Comparison of ENCODE assay signal across 8 mouse cellular contexts in the genomic region with DNA sequence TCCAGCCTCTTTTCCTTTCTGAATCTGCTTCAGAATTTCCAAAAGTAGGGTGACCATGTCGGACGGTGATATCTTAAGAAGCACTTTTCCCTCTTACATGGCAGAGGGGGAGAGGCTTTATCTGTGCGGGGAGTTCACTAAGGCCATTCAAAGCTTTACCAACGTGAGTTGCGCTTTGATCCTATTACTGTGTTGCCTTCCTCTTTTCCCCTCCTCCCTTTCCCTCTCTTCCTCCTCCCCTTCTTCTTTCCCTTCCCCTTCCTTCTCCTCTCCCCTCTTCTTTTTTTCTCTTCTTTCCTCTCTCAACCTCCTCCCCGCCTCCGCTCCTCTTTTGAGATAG. TPM values are rescaled to one million over a fixed set of nuclear protein-coding genes. Genes with fewer than 3 reads are reported as not detected.
DNase-seq lines count a peak whose midpoint lies in the region; ATAC-seq and TF ChIP-seq lines count a peak whose summit lies in the region.

No protein-coding gene starts in this region.

- DNase-seq in layer of hippocampus, adult 2 months (ENCODE audit: low spot score in 2 of 2) = no peak
- no peak for DNase-seq in layer of hippocampus, adult 11-12 months (ENCODE audit: low spot score)
- DNase-seq in embryonic facial prominence, embryonic 11.5 days (ENCODE audit: low spot score) = no peak
- DNase-seq in midbrain, postnatal 0 days (ENCODE audit: low spot score) = no peak
- no peak for DNase-seq in gastrocnemius, adult 18-20 months (ENCODE audit: low spot score)
- DNase-seq in cerebellum, postnatal 36 days = no peak
- no peak for DNase-seq in cerebellum, adult 8-10 months

- TF ChIP-seq CTCF in layer of hippocampus, adult 2 months (conservative IDR thresholded peaks at IDR 0.05) = no peak
- TF ChIP-seq CTCF in midbrain, postnatal 0 days (IDR thresholded peaks at IDR 0.05) = no peak

- 26% methylated on average over 7 of the region's 7 CpGs for WGBS in embryonic facial prominence, embryonic 11.5 days
- 27% methylated on average over 7 of the region's 7 CpGs for WGBS in intestine, embryonic 15.5 days
- 26% methylated on average over 7 of the region's 7 CpGs for WGBS in midbrain, postnatal 0 days

- H3K4me1 ChIP-seq in embryonic facial prominence, embryonic 11.5 days (ENCODE audit: control insufficient read depth, insufficient read depth, low read length) = no peaks in the 10 kb centered on the region
- peaks cover 6% of the 10 kb centered on the region for H3K4me1 ChIP-seq in intestine, embryonic 15.5 days (replicated peaks)
- H3K4me1 ChIP-seq in midbrain, postnatal 0 days (ENCODE audit: insufficient read depth, low read length) = peaks cover 3% of the 10 kb centered on the region; the same call in 1 of the 2 replicates

- no peaks in the 10 kb centered on the region for H3K36me3 ChIP-seq in embryonic facial prominence, embryonic 11.5 days (replicated peaks; ENCODE audit: control insufficient read depth, insufficient read depth, low read depth, low read length)
- no peaks in the 10 kb centered on the region for H3K36me3 ChIP-seq in intestine, embryonic 15.5 days
- H3K36me3 ChIP-seq in midbrain, postnatal 0 days (ENCODE audit: insufficient read depth, low read length) = no peaks in the 10 kb centered on the region

- peak overlapping the region; percentile 85 for H3K27ac ChIP-seq in layer of hippocampus, adult 2 months
- H3K27ac ChIP-seq in embryonic facial prominence, embryonic 11.5 days (replicated peaks; ENCODE audit: low read depth, low read length) = peak overlapping the region; percentile 22; the same call in 1 of the 2 replicates
- no peak overlapping the region for H3K27ac ChIP-seq in intestine, embryonic 15.5 days
- peak overlapping the region; percentile 77 for H3K27ac ChIP-seq in midbrain, postnatal 0 days (ENCODE audit: low read depth, low read length)

- H3K4me3 ChIP-seq in layer of hippocampus, adult 2 months = peak overlapping the region; percentile 57
- peak overlapping the region; percentile 40 for H3K4me3 ChIP-seq in embryonic facial prominence, embryonic 11.5 days (ENCODE audit: low read depth, low read length)
- peak overlapping the region; percentile 39 for H3K4me3 ChIP-seq in intestine, embryonic 15.5 days (replicated peaks)
- H3K4me3 ChIP-seq in midbrain, postnatal 0 days (ENCODE audit: low read depth, low read length) = peak overlapping the region; percentile 42

- no peaks in the 10 kb centered on the region for H3K27me3 ChIP-seq in embryonic facial prominence, embryonic 11.5 days (ENCODE audit: control insufficient read depth, insufficient read depth, low read length)
- H3K27me3 ChIP-seq in intestine, embryonic 15.5 days (replicated peaks) = no peaks in the 10 kb centered on the region
- no peaks in the 10 kb centered on the region for H3K27me3 ChIP-seq in midbrain, postnatal 0 days (ENCODE audit: insufficient read depth, low read length)

- H3K4me2 ChIP-seq in embryonic facial prominence, embryonic 11.5 days (ENCODE audit: low read depth, low read length) = peak overlapping the region; percentile 67
- H3K4me2 ChIP-seq in intestine, embryonic 15.5 days (replicated peaks) = peak overlapping the region; percentile 85
- peak overlapping the region; percentile 60 for H3K4me2 ChIP-seq in midbrain, postnatal 0 days (ENCODE audit: low read depth, low read length, poor library complexity, severe bottlenecking)

- H3K9me3 ChIP-seq in embryonic facial prominence, embryonic 11.5 days (replicated peaks; ENCODE audit: control insufficient read depth, low read length) = no peaks in the 10 kb centered on the region
- no peaks in the 10 kb centered on the region for H3K9me3 ChIP-seq in intestine, embryonic 15.5 days
- H3K9me3 ChIP-seq in midbrain, postnatal 0 days (ENCODE audit: low read length) = no peaks in the 10 kb centered on the region

- peak overlapping the region; percentile 50 for H3K9ac ChIP-seq in embryonic facial prominence, embryonic 11.5 days (replicated peaks; ENCODE audit: low read length)
- H3K9ac ChIP-seq in intestine, embryonic 15.5 days = peak overlapping the region; percentile 43
- peak overlapping the region; percentile 48 for H3K9ac ChIP-seq in midbrain, postnatal 0 days (replicated peaks; ENCODE audit: low read length, poor library complexity, severe bottlenecking)

- ATAC-seq in embryonic facial prominence, embryonic 11.5 days (replicated peaks; ENCODE audit: insufficient number of reproducible peaks, low FRiP score, low TSS enrichment, low read depth) = no peak
- ATAC-seq in intestine, embryonic 15.5 days = peak; percentile 60; the same call in 1 of the 2 replicates
- no peak; the same call in 1 of the 2 replicates for ATAC-seq in midbrain, postnatal 0 days (ENCODE audit: low FRiP score)

RNA-seq across cellular contexts. Expression of gene Ttc25, which starts 0.3 kb away (rescaled TPM):
- total RNA-seq in layer of hippocampus, adult 2 months (2021) = 1 to 10 TPM; 1.3 to 1.7 TPM
- 0.79 and 1.4 TPM in 2 replicates for polyA plus RNA-seq in embryonic facial prominence, embryonic 11.5 days (2014; fragmentation: Nextera tagmentation; extraction: Ambion mirVana)
- polyA plus RNA-seq in intestine, embryonic 15.5 days (2015; fragmentation: Nextera tagmentation; extraction: Ambion mirVana) = 0.19 and 0.20 TPM in 2 replicates
- 0.33 and 0.71 TPM in 2 replicates for total RNA-seq in midbrain, postnatal 0 days (2014; rRNA removed)
- 0.96 and 1.4 TPM in 2 replicates for polyA plus RNA-seq in midbrain, postnatal 0 days (2015; fragmentation: Nextera tagmentation; extraction: Ambion mirVana)
- total RNA-seq in gastrocnemius, adult 18-20 months (2021) = under 1 TPM; 0.33 to 0.48 TPM

RNA-seq across cellular contexts. Expression of gene Acly, which starts 17.9 kb away (rescaled TPM):
- total RNA-seq in layer of hippocampus, adult 2 months (2021) = 100 to 1,000 TPM; 103 to 117 TPM
- polyA plus RNA-seq in embryonic facial prominence, embryonic 11.5 days (2014; fragmentation: Nextera tagmentation; extraction: Ambion mirVana) = 200 and 210 TPM in 2 replicates
- polyA plus RNA-seq in intestine, embryonic 15.5 days (2015; fragmentation: Nextera tagmentation; extraction: Ambion mirVana) = 146 and 153 TPM in 2 replicates
- total RNA-seq in midbrain, postnatal 0 days (2014; rRNA removed) = 207 and 228 TPM in 2 replicates
- polyA plus RNA-seq in midbrain, postnatal 0 days (2015; fragmentation: Nextera tagmentation; extraction: Ambion mirVana) = 116 and 120 TPM in 2 replicates
- 10 to 100 TPM in 1 of 2 experiments, 1 to 10 TPM in 1; 9.5 to 12.2 TPM for total RNA-seq in gastrocnemius, adult 18-20 months (2021)

RNA-seq across cellular contexts. Expression of gene Cnp, which starts 29.0 kb away (rescaled TPM):
- 100 to 1,000 TPM; 168 to 183 TPM for total RNA-seq in layer of hippocampus, adult 2 months (2021)
- 20.0 and 23.6 TPM in 2 replicates for polyA plus RNA-seq in embryonic facial prominence, embryonic 11.5 days (2014; fragmentation: Nextera tagmentation; extraction: Ambion mirVana)
- polyA plus RNA-seq in intestine, embryonic 15.5 days (2015; fragmentation: Nextera tagmentation; extraction: Ambion mirVana) = 32.1 and 34.4 TPM in 2 replicates
- total RNA-seq in midbrain, postnatal 0 days (2014; rRNA removed) = 54.7 and 68.8 TPM in 2 replicates
- 65.3 and 76.0 TPM in 2 replicates for polyA plus RNA-seq in midbrain, postnatal 0 days (2015; fragmentation: Nextera tagmentation; extraction: Ambion mirVana)
- 1 to 10 TPM; 3.8 to 5.0 TPM for total RNA-seq in gastrocnemius, adult 18-20 months (2021)

Comparison
In these comparisons a context has a peak if more than half of its experiments do, and no peak if none do; other contexts are left out.
1. RNA of gene Acly, which starts 17.9 kb away (total RNA-seq): 207 to 228 TPM in midbrain, postnatal 0 days and 103 to 117 TPM in layer of hippocampus, adult 2 months; 9.5 to 12.2 TPM in gastrocnemius, adult 18-20 months; every median in the first group is over 4 times any median in the second.
2. Peak in every context shown above with its lines, with median percentiles within 50 percentile points of each other: H3K4me3 ChIP-seq, H3K4me2 ChIP-seq and H3K9ac ChIP-seq.